Mouse (Mus musculus): ENCODE measurements at regions not wholly inside any gene's neighbourhood (a gene's known extent, or its start where the extent isn't known, plus 50 kb on each side); places are given as distances from the start of the nearest gene placed in this dataset.

GRCm38 (mm10) chr3:58181715-58182114, 232.8 kb upstream of the Tsc22d2 start:
- TF ChIP-seq POLR2A (IDR thresholded peaks at IDR 0.05; ENCODE audit: extremely low read depth, insufficient read depth, low read length) (no peak), CTCF (IDR thresholded peaks at IDR 0.05; ENCODE audit: extremely low read depth, insufficient read depth, low read length) (no peak)
